Mouse (Mus musculus): Measurements from ENCODE around the gene Map3k10.

- TF ChIP-seq CTCF (IDR thresholded peaks at IDR 0.05; ENCODE audit: low read depth): no peak
- no peak for TF ChIP-seq EP300 (optimal IDR thresholded peaks at IDR 0.05)
Measured at GRCm38 (mm10) chr7:27655545-27655944, 18.9 kb downstream of the Map3k10 start.

All from stomach, postnatal 0 days (tissue).